Mouse (Mus musculus) forebrain, embryonic 14.5 days (tissue): ENCODE measurements around the gene Fastk. TPM values are rescaled to one million over a fixed set of nuclear protein-coding genes. Genes with fewer than 3 reads are reported as not detected.
A peak's percentile ranks its signal among the peaks of the same experiment; 100 is the strongest.

Source experiments
- ATAC-seq: fragments of 200-750 bp; cut with Nextera tagmentation; 2 replicates; pipeline ENCODE4 v1.8.0; 2017; ENCODE audit warnings: mild to moderate bottlenecking, moderate library complexity
- DNase-seq: peaks from one replicate; pipeline ENCODE4 v3.0.0-alpha.2; 2015; ENCODE audit warnings: low spot score
- H3K27ac ChIP-seq: fragments of 300-500 bp; sonication (generic); 2 replicates; pipeline ENCODE4 v1.5.1; 2014; ENCODE audit warnings: low read depth, mild to moderate bottlenecking, control low read depth, low read length, moderate library complexity
- H3K27me3 ChIP-seq: fragments of 300-500 bp; sonication (generic); replicated peaks from 2 replicates; pipeline ENCODE4 v1.6.1; 2014; ENCODE audit warnings: low read length, control low read depth, mixed read lengths; ENCODE audit not compliant: control insufficient read depth, insufficient read depth
- H3K36me3 ChIP-seq: fragments of 300-500 bp; sonication (generic); 2 replicates; pipeline ENCODE4 v1.6.1; 2014; ENCODE audit warnings: low read length, control low read depth; ENCODE audit not compliant: control insufficient read depth, insufficient read depth
- H3K4me1 ChIP-seq: fragments of 300-500 bp; sonication (generic); 2 replicates; pipeline ENCODE4 v1.6.1; 2014; ENCODE audit warnings: antibody characterized with exemption, low read length, control low read depth; ENCODE audit not compliant: control insufficient read depth, insufficient read depth
- H3K4me2 ChIP-seq: fragments of 300-500 bp; sonication (generic); 2 replicates; pipeline ENCODE4 v1.6.1; 2014; ENCODE audit warnings: mild to moderate bottlenecking, control low read depth, low read length
- H3K4me3 ChIP-seq: fragments of 300-500 bp; sonication (generic); 2 replicates; pipeline ENCODE4 v1.5.1; 2014; ENCODE audit warnings: low read depth, low read length, control low read depth
- H3K9ac ChIP-seq: fragments of 300-500 bp; sonication (generic); 2 replicates; pipeline ENCODE4 v1.6.1; 2014; ENCODE audit warnings: mild to moderate bottlenecking, low read length, control low read depth, moderate library complexity
- H3K9me3 ChIP-seq: fragments of 300-500 bp; sonication (generic); replicated peaks from 2 replicates; pipeline ENCODE4 v1.6.1; 2016; ENCODE audit warnings: low read length, control low read depth, mixed read lengths; ENCODE audit not compliant: control insufficient read depth
- WGBS: fragments of 180-500 bp; shearing (Covaris S2); extraction: QIAGEN DNeasy Blood & Tissue Kit; methylation state at CpG from one replicate; pipeline ENCODE4 v1.1.7; 2014; 5-methylcytosine and 5-hydroxymethylcytosine counted together
- polyA plus RNA-seq: library from polyadenylated mRNA; unstranded; fragments of >200 nt; fragmentation: Nextera tagmentation; extraction: Ambion mirVana; gene quantifications from 2 replicates; pipeline ENCODE4 v1.2.1, GENCODE M21; 2014

Gene Fastk
- polyA plus RNA-seq, 1 experiment from 2014 or later: 89.3 TPM

GRCm38 (mm10) chr5:24455613-24456012 lies 10.5 kb upstream of the Fastk start:
- DNase-seq (no peak), ATAC-seq (no peak)
- Histone ChIP-seq H3K27me3 (no peaks in the 10 kb centered on the region), H3K9me3 (no peaks in the 10 kb centered on the region), H3K9ac (peak overlapping the region; percentile 52), H3K4me1 (peaks cover 37% of the 10 kb centered on the region), H3K27ac (0 out of 2 replicates have a peak overlapping the region, but pooled peaks have one; percentile 18), H3K4me3 (no peak overlapping the region), H3K36me3 (peaks cover 4% of the 10 kb centered on the region), H3K4me2 (peak overlapping the region; percentile 99)
- 52% methylated on average over 7 of the region's 7 CpGs for WGBS

GRCm38 (mm10) chr5:24455076-24455475 lies 10.0 kb upstream of the Fastk start:
- no peak for DNase-seq
- H3K27ac ChIP-seq: peak overlapping the region; percentile 18; the same call in 1 of the 2 replicates
- H3K27me3 ChIP-seq: no peaks in the 10 kb centered on the region
- no peak overlapping the region for H3K4me3 ChIP-seq
- no peak for ATAC-seq
- no peaks in the 10 kb centered on the region for H3K9me3 ChIP-seq
- H3K4me1 ChIP-seq: peaks cover 37% of the 10 kb centered on the region
- H3K9ac ChIP-seq: peak overlapping the region; percentile 52
- H3K4me2 ChIP-seq: peak overlapping the region; percentile 99; the same call in 1 of the 2 replicates
- WGBS: 68% methylated on average over 3 of the region's 3 CpGs
- peaks cover 4% of the 10 kb centered on the region for H3K36me3 ChIP-seq

GRCm38 (mm10) chr5:24453985-24454303 lies 8.9 kb upstream of the Fastk start:
- H3K4me2 ChIP-seq: peak overlapping the region; percentile 99

GRCm38 (mm10) chr5:24453283-24453984 lies 8.3 kb upstream of the Fastk start:
- peak; percentile 21; the same call in 1 of the 2 replicates for ATAC-seq
- H3K27ac ChIP-seq: peak overlapping the region; percentile 95
- H3K36me3 ChIP-seq: peaks cover 4% of the 10 kb centered on the region
- H3K4me3 ChIP-seq: peak overlapping the region; percentile 88
- DNase-seq: peak; percentile 83
- peak overlapping the region; percentile 94 for H3K9ac ChIP-seq
- WGBS: 1% methylated on average over 5 of the region's 5 CpGs
- peaks cover 37% of the 10 kb centered on the region for H3K4me1 ChIP-seq
- H3K27me3 ChIP-seq: no peaks in the 10 kb centered on the region
- H3K4me2 ChIP-seq: peak overlapping the region; percentile 99
- no peaks in the 10 kb centered on the region for H3K9me3 ChIP-seq

More at GRCm38 (mm10) chr5:24453985-24454303, 8.9 kb upstream of the Fastk start:
- peak overlapping the region; percentile 94 for H3K9ac ChIP-seq
- H3K4me1 ChIP-seq: peaks cover 37% of the 10 kb centered on the region
- no peaks in the 10 kb centered on the region for H3K27me3 ChIP-seq
- 6% methylated on average over 2 of the region's 2 CpGs for WGBS
- H3K9me3 ChIP-seq: no peaks in the 10 kb centered on the region
- H3K36me3 ChIP-seq: peaks cover 4% of the 10 kb centered on the region
- H3K27ac ChIP-seq: peak overlapping the region; percentile 95; the same call in 1 of the 2 replicates
- DNase-seq (no peak), ATAC-seq (no peak)
- peak overlapping the region; percentile 88 for H3K4me3 ChIP-seq

GRCm38 (mm10) chr5:24452691-24453233 lies 7.7 kb upstream of the Fastk start:
- peaks cover 41% of the 10 kb centered on the region for H3K4me1 ChIP-seq
- ATAC-seq: peak; percentile 19
- peak overlapping the region; percentile 94 for H3K9ac ChIP-seq
- H3K4me3 ChIP-seq: peak overlapping the region; percentile 88
- H3K27ac ChIP-seq: peak overlapping the region; percentile 95
- peak overlapping the region; percentile 99 for H3K4me2 ChIP-seq
- under 1% methylated on average over 29 of the region's 29 CpGs for WGBS
- H3K36me3 ChIP-seq: peaks cover 4% of the 10 kb centered on the region
- no peaks in the 10 kb centered on the region for H3K9me3 ChIP-seq
- no peaks in the 10 kb centered on the region for H3K27me3 ChIP-seq
- no peak for DNase-seq

GRCm38 (mm10) chr5:24452030-24452690 lies 7.1 kb upstream of the Fastk start, which contains the start of gene Agap3:
Gene Agap3, plus strand, starts transcription at chr5:24452177.
- under 1% methylated on average over 57 of the region's 85 CpGs for WGBS
- Histone ChIP-seq H3K4me2 (peak within 1 kb of the TSS; percentile 99), H3K36me3 (peaks cover 4% of the 10 kb centered on the region; the same call in 1 of the 2 replicates), H3K4me3 (peak within 1 kb of the TSS; percentile 88), H3K27me3 (no peaks in the 10 kb centered on the region), H3K27ac (peak within 1 kb of the TSS; percentile 95), H3K4me1 (peaks cover 45% of the 10 kb centered on the region), H3K9me3 (no peaks in the 10 kb centered on the region), H3K9ac (peak within 1 kb of the TSS; percentile 94)
- ATAC-seq: peak; percentile 3
- DNase-seq: peak; percentile 56

- H3K4me1 ChIP-seq: peaks cover 44% of the 10 kb centered on the region
- DNase-seq (peak; percentile 94), ATAC-seq (peak; percentile 76)
- peak overlapping the region; percentile 94 for H3K9ac ChIP-seq
- H3K4me2 ChIP-seq: peak overlapping the region; percentile 99
- peak overlapping the region; percentile 88 for H3K4me3 ChIP-seq
- H3K27me3 ChIP-seq: no peaks in the 10 kb centered on the region
- no peaks in the 10 kb centered on the region for H3K9me3 ChIP-seq
- peak overlapping the region; percentile 95 for H3K27ac ChIP-seq
- 3% methylated on average over 39 of the region's 66 CpGs for WGBS
- peaks cover 4% of the 10 kb centered on the region; the same call in 1 of the 2 replicates for H3K36me3 ChIP-seq
Measured at GRCm38 (mm10) chr5:24451264-24452029, 6.4 kb upstream of the Fastk start.

- peaks cover 8% of the 10 kb centered on the region; the same call in 1 of the 2 replicates for H3K36me3 ChIP-seq
- peak within 1 kb of the TSS; percentile 89 for H3K4me2 ChIP-seq
- ATAC-seq (peak; percentile 45), DNase-seq (peak; percentile 72)
- no peaks in the 10 kb centered on the region for H3K27me3 ChIP-seq
- 2% methylated on average over 34 of the region's 34 CpGs for WGBS
- peaks cover 22% of the 10 kb centered on the region for H3K4me1 ChIP-seq
- no peaks in the 10 kb centered on the region for H3K9me3 ChIP-seq
- peak within 1 kb of the TSS; percentile 65 for H3K4me3 ChIP-seq
- H3K27ac ChIP-seq: peak within 1 kb of the TSS; percentile 52; the same call in 1 of the 2 replicates
- H3K9ac ChIP-seq: peak within 1 kb of the TSS; percentile 73
Measured at GRCm38 (mm10) chr5:24447624-24448298, 2.7 kb upstream of the Fastk start, which contains the start of gene Tmub1. Gene Tmub1, minus strand, starts transcription at chr5:24447854.
